Mouse (Mus musculus): ENCODE results near the gene Aftph.

Aftph gene

GRCm38 (mm10) chr11:20741201-20742100 is at the start of gene Aftph:
TSS of gene Aftph (minus strand) at chr11:20741589.
- no peaks in the 10 kb centered on the region for H3K27me3 ChIP-seq (ENCODE audit: insufficient read depth, low read length)
- H3K9me3 ChIP-seq (ENCODE audit: low read length) = no peaks in the 10 kb centered on the region
- H3K4me1 ChIP-seq (replicated peaks; ENCODE audit: low read depth, low read length) = peaks cover 15% of the 10 kb centered on the region
- TF ChIP-seq NANOG (IDR thresholded peaks at IDR 0.05; ENCODE audit: borderline replicate concordance, low read length) (no peak), POU5F1 (IDR thresholded peaks at IDR 0.05; ENCODE audit: borderline replicate concordance, low read length) (no peak), CTCF (conservative IDR thresholded peaks at IDR 0.05; ENCODE audit: low read length) (no peak)
- H3K36me3 ChIP-seq (ENCODE audit: insufficient read depth, low read length) = no peaks in the 10 kb centered on the region
- H3K4me3 ChIP-seq (replicated peaks; ENCODE audit: low read length) = peak within 1 kb of the TSS; percentile 95

- Histone ChIP-seq H3K27me3 (ENCODE audit: insufficient read depth, low read length) (0 out of 2 replicates have a peak, but pooled peaks cover 4% of the 10 kb centered on the region), H3K4me1 (replicated peaks; ENCODE audit: low read depth, low read length) (0 out of 2 replicates have a peak, but pooled peaks cover 5% of the 10 kb centered on the region), H3K4me3 (replicated peaks; ENCODE audit: low read length) (no peak overlapping the region), H3K9me3 (ENCODE audit: low read length) (peaks cover 23% of the 10 kb centered on the region), H3K36me3 (ENCODE audit: insufficient read depth, low read length) (no peaks in the 10 kb centered on the region)
- TF ChIP-seq CTCF (conservative IDR thresholded peaks at IDR 0.05; ENCODE audit: low read length) (no peak), NANOG (IDR thresholded peaks at IDR 0.05; ENCODE audit: borderline replicate concordance, low read length) (no peak), POU5F1 (IDR thresholded peaks at IDR 0.05; ENCODE audit: borderline replicate concordance, low read length) (no peak)
Measured at GRCm38 (mm10) chr11:20789015-20789414, 47.6 kb upstream of the Aftph start.

GRCm38 (mm10) chr11:20788070-20788469 is 46.7 kb upstream of the Aftph start:
- TF ChIP-seq POU5F1 (IDR thresholded peaks at IDR 0.05; ENCODE audit: borderline replicate concordance, low read length) (no peak), CTCF (conservative IDR thresholded peaks at IDR 0.05; ENCODE audit: low read length) (no peak), NANOG (IDR thresholded peaks at IDR 0.05; ENCODE audit: borderline replicate concordance, low read length) (no peak)
- Histone ChIP-seq H3K36me3 (ENCODE audit: insufficient read depth, low read length) (no peaks in the 10 kb centered on the region), H3K4me3 (replicated peaks; ENCODE audit: low read length) (no peak overlapping the region), H3K4me1 (replicated peaks; ENCODE audit: low read depth, low read length) (0 out of 2 replicates have a peak, but pooled peaks cover 3% of the 10 kb centered on the region), H3K27me3 (ENCODE audit: insufficient read depth, low read length) (0 out of 2 replicates have a peak, but pooled peaks cover 4% of the 10 kb centered on the region), H3K9me3 (ENCODE audit: low read length) (peaks cover 33% of the 10 kb centered on the region)

GRCm38 (mm10) chr11:20786191-20786590 is 44.8 kb upstream of the Aftph start:
- Histone ChIP-seq H3K4me1 (replicated peaks; ENCODE audit: low read depth, low read length) (0 out of 2 replicates have a peak, but pooled peaks cover 3% of the 10 kb centered on the region), H3K4me3 (replicated peaks; ENCODE audit: low read length) (no peak overlapping the region), H3K27me3 (ENCODE audit: insufficient read depth, low read length) (no peaks in the 10 kb centered on the region), H3K36me3 (ENCODE audit: insufficient read depth, low read length) (no peaks in the 10 kb centered on the region), H3K9me3 (ENCODE audit: low read length) (peaks cover 38% of the 10 kb centered on the region)
- no peak for TF ChIP-seq POU5F1 (IDR thresholded peaks at IDR 0.05; ENCODE audit: borderline replicate concordance, low read length)
- no peak for TF ChIP-seq CTCF (conservative IDR thresholded peaks at IDR 0.05; ENCODE audit: low read length)
- TF ChIP-seq NANOG (IDR thresholded peaks at IDR 0.05; ENCODE audit: borderline replicate concordance, low read length) = no peak

- 0 out of 2 replicates have a peak, but pooled peaks cover 3% of the 10 kb centered on the region for H3K4me1 ChIP-seq (replicated peaks; ENCODE audit: low read depth, low read length)
- H3K27me3 ChIP-seq (ENCODE audit: insufficient read depth, low read length) = no peaks in the 10 kb centered on the region
- H3K4me3 ChIP-seq (replicated peaks; ENCODE audit: low read length) = no peak overlapping the region
- H3K36me3 ChIP-seq (ENCODE audit: insufficient read depth, low read length) = no peaks in the 10 kb centered on the region
- H3K9me3 ChIP-seq (ENCODE audit: low read length) = peaks cover 38% of the 10 kb centered on the region
- TF ChIP-seq POU5F1 (IDR thresholded peaks at IDR 0.05; ENCODE audit: borderline replicate concordance, low read length) (no peak), NANOG (IDR thresholded peaks at IDR 0.05; ENCODE audit: borderline replicate concordance, low read length) (peak; percentile 44; the same call in 1 of the 2 replicates), CTCF (conservative IDR thresholded peaks at IDR 0.05; ENCODE audit: low read length) (no peak)
Measured at GRCm38 (mm10) chr11:20785186-20785585, 43.8 kb upstream of the Aftph start.

GRCm38 (mm10) chr11:20784776-20785175 is 43.4 kb upstream of the Aftph start:
- Histone ChIP-seq H3K4me3 (replicated peaks; ENCODE audit: low read length) (no peak overlapping the region), H3K9me3 (ENCODE audit: low read length) (peaks cover 38% of the 10 kb centered on the region), H3K4me1 (replicated peaks; ENCODE audit: low read depth, low read length) (0 out of 2 replicates have a peak, but pooled peaks cover 3% of the 10 kb centered on the region), H3K36me3 (ENCODE audit: insufficient read depth, low read length) (no peaks in the 10 kb centered on the region), H3K27me3 (ENCODE audit: insufficient read depth, low read length) (no peaks in the 10 kb centered on the region)
- no peak for TF ChIP-seq NANOG (IDR thresholded peaks at IDR 0.05; ENCODE audit: borderline replicate concordance, low read length)
- TF ChIP-seq CTCF (conservative IDR thresholded peaks at IDR 0.05; ENCODE audit: low read length) = no peak
- no peak for TF ChIP-seq POU5F1 (IDR thresholded peaks at IDR 0.05; ENCODE audit: borderline replicate concordance, low read length)

GRCm38 (mm10) chr11:20783467-20783866 is 42.1 kb upstream of the Aftph start:
- no peaks in the 10 kb centered on the region for H3K36me3 ChIP-seq (ENCODE audit: insufficient read depth, low read length)
- TF ChIP-seq POU5F1 (IDR thresholded peaks at IDR 0.05; ENCODE audit: borderline replicate concordance, low read length) (no peak), NANOG (IDR thresholded peaks at IDR 0.05; ENCODE audit: borderline replicate concordance, low read length) (no peak), CTCF (conservative IDR thresholded peaks at IDR 0.05; ENCODE audit: low read length) (no peak)
- H3K4me1 ChIP-seq (replicated peaks; ENCODE audit: low read depth, low read length) = 0 out of 2 replicates have a peak, but pooled peaks cover 3% of the 10 kb centered on the region
- no peaks in the 10 kb centered on the region for H3K27me3 ChIP-seq (ENCODE audit: insufficient read depth, low read length)
- H3K4me3 ChIP-seq (replicated peaks; ENCODE audit: low read length) = no peak overlapping the region
- H3K9me3 ChIP-seq (ENCODE audit: low read length) = peaks cover 38% of the 10 kb centered on the region

GRCm38 (mm10) chr11:20782620-20783019 is 41.2 kb upstream of the Aftph start:
- H3K4me1 ChIP-seq (replicated peaks; ENCODE audit: low read depth, low read length) = 0 out of 2 replicates have a peak, but pooled peaks cover 3% of the 10 kb centered on the region
- no peak overlapping the region for H3K4me3 ChIP-seq (replicated peaks; ENCODE audit: low read length)
- H3K27me3 ChIP-seq (ENCODE audit: insufficient read depth, low read length) = no peaks in the 10 kb centered on the region
- H3K36me3 ChIP-seq (ENCODE audit: insufficient read depth, low read length) = no peaks in the 10 kb centered on the region
- TF ChIP-seq CTCF (conservative IDR thresholded peaks at IDR 0.05; ENCODE audit: low read length) = no peak
- TF ChIP-seq NANOG (IDR thresholded peaks at IDR 0.05; ENCODE audit: borderline replicate concordance, low read length) = no peak
- TF ChIP-seq POU5F1 (IDR thresholded peaks at IDR 0.05; ENCODE audit: borderline replicate concordance, low read length) = no peak
- peaks cover 38% of the 10 kb centered on the region for H3K9me3 ChIP-seq (ENCODE audit: low read length)
